Comparison of ENCODE assay signal across 12 mouse cellular contexts in genomic region chr16:32264225-32264624, GRCm38 (mm10). TPM values are rescaled to one million over a fixed set of nuclear protein-coding genes. Genes with fewer than 3 reads are reported as not detected.
DNase-seq lines count a peak whose midpoint lies in the region; ATAC-seq and TF ChIP-seq lines count a peak whose summit lies in the region.
"Not testable (repeated sequence)": the region's sequence is repeated elsewhere in the genome, so short reads cannot be mapped to it uniquely, and the experiment has no call there.
"Had no signal": no experiment of that assay in that cellular context is flagged by ENCODE, and none has a peak within 500 bp of the region (broad histone marks: within the 10 kb centered on the region; RNA-seq: fewer than 3 reads in every experiment).

No protein-coding gene starts in this region.

- not testable (repeated sequence) for ATAC-seq in lung, embryonic 14.5 days (ENCODE audit: insufficient read depth); neural tube, embryonic 11.5 days (ENCODE audit: insufficient read depth, low FRiP score, low TSS enrichment)

- not testable (repeated sequence) for H3K4me1 ChIP-seq in lung, embryonic 14.5 days (ENCODE audit: insufficient read depth); neural tube, embryonic 11.5 days (ENCODE audit: control insufficient read depth, insufficient read depth, low read length)

- H3K4me3 ChIP-seq in lung, embryonic 14.5 days (ENCODE audit: low read depth, low read length); neural tube, embryonic 11.5 days (ENCODE audit: low read depth, low read length): not testable (repeated sequence)

- H3K27me3 ChIP-seq in lung, embryonic 14.5 days (ENCODE audit: insufficient read depth, low read length); neural tube, embryonic 11.5 days (ENCODE audit: control insufficient read depth, insufficient read depth, low read length): not testable (repeated sequence)

- H3K36me3 ChIP-seq in lung, embryonic 14.5 days (ENCODE audit: insufficient read depth); neural tube, embryonic 11.5 days (ENCODE audit: control insufficient read depth, insufficient read depth, low read length): not testable (repeated sequence)

- peak; percentile 38; the same call in 1 of the 2 replicates for TF ChIP-seq CTCF in lung, embryonic 14.5 days (IDR thresholded peaks at IDR 0.05; ENCODE audit: low read depth)

- not testable (repeated sequence) for H3K9me3 ChIP-seq in lung, embryonic 14.5 days (ENCODE audit: low read depth, low read length); neural tube, embryonic 11.5 days (ENCODE audit: control insufficient read depth, low read length)

- intact Hi-C loops in heart, postnatal 14 days (cut with DNase I), result not testable (repeated sequence)

- H3K9ac ChIP-seq in lung, embryonic 14.5 days; neural tube, embryonic 11.5 days (ENCODE audit: low read length): not testable (repeated sequence)

- not testable (repeated sequence) for H3K27ac ChIP-seq in lung, embryonic 14.5 days (ENCODE audit: low read depth); neural tube, embryonic 11.5 days (ENCODE audit: low read depth, low read length)

- WGBS in lung, embryonic 14.5 days, result 91% methylated on average over 2 of the region's 2 CpGs
- WGBS in neural tube, embryonic 11.5 days, result 79% methylated on average over 2 of the region's 2 CpGs

- not testable (repeated sequence) for H3K4me2 ChIP-seq in lung, embryonic 14.5 days; neural tube, embryonic 11.5 days (ENCODE audit: low read depth)

- DNase-seq in CD4-positive, CD25-positive, alpha-beta regulatory T cell, adult 2 months (ENCODE audit: low read depth, low spot score), result peak; percentile 75
- peak; percentile 51 for DNase-seq in ZHBTc4 (ENCODE audit: low read depth, low spot score)
- peak; percentile 31 for DNase-seq in embryo, embryonic 10 days (ENCODE audit: low spot score)
- DNase-seq in heart, postnatal 14 days, result peak; percentile 13 to 27
- peak; percentile 20 to 33 for DNase-seq in kidney, postnatal 4 days
- DNase-seq in lung, embryonic 14.5 days, result peak; percentile 49
- peak; percentile 14 for DNase-seq in neural tube, embryonic 11.5 days (ENCODE audit: low spot score)
- DNase-seq in thymus, postnatal 4 days, result peak; percentile 63

RNA-seq across cellular contexts. Expression of gene Smco1, which starts 7.0 kb away (rescaled TPM):
- 10 to 100 TPM; 19.6 to 23.1 TPM for total RNA-seq in heart, postnatal 14 days (2021)
- not detected in 2 replicates for polyA plus RNA-seq in lung, embryonic 14.5 days (2014; fragmentation: Nextera tagmentation; extraction: Ambion mirVana)
- not detected in 2 replicates for polyA plus RNA-seq in neural tube, embryonic 11.5 days (2014; fragmentation: Nextera tagmentation; extraction: Ambion mirVana)
- total RNA-seq: ES-E14 had no signal
- polyA plus RNA-seq: embryonic facial prominence, embryonic 10.5 days; limb, embryonic 15.5 days; midbrain, embryonic 15.5 days had no signal

RNA-seq across cellular contexts. Expression of gene Rnf168, which starts 13.0 kb away (rescaled TPM):
- total RNA-seq in heart, postnatal 14 days (2021), result 10 to 100 TPM; 15.2 to 15.7 TPM
- polyA plus RNA-seq in lung, embryonic 14.5 days (2014; fragmentation: Nextera tagmentation; extraction: Ambion mirVana), result 32.3 and 36.1 TPM in 2 replicates
- 23.6 and 23.9 TPM in 2 replicates for polyA plus RNA-seq in neural tube, embryonic 11.5 days (2014; fragmentation: Nextera tagmentation; extraction: Ambion mirVana)

RNA-seq across cellular contexts. Expression of gene Wdr53, which starts 17.2 kb away (rescaled TPM):
- 1 to 10 TPM; 6.8 to 7.6 TPM for total RNA-seq in heart, postnatal 14 days (2021)
- 17.3 and 20.4 TPM in 2 replicates for polyA plus RNA-seq in lung, embryonic 14.5 days (2014; fragmentation: Nextera tagmentation; extraction: Ambion mirVana)
- 19.2 and 19.4 TPM in 2 replicates for polyA plus RNA-seq in neural tube, embryonic 11.5 days (2014; fragmentation: Nextera tagmentation; extraction: Ambion mirVana)

RNA-seq across cellular contexts. Expression of gene Fbxo45, which starts 17.3 kb away (rescaled TPM):
- 10 to 100 TPM; 12.9 to 13.3 TPM for total RNA-seq in heart, postnatal 14 days (2021)
- 19.9 and 23.9 TPM in 2 replicates for polyA plus RNA-seq in lung, embryonic 14.5 days (2014; fragmentation: Nextera tagmentation; extraction: Ambion mirVana)
- polyA plus RNA-seq in neural tube, embryonic 11.5 days (2014; fragmentation: Nextera tagmentation; extraction: Ambion mirVana), result 21.8 and 24.9 TPM in 2 replicates

Comparison
In these comparisons a context has a peak if more than half of its experiments do, and no peak if none do; other contexts are left out.
1. DNase-seq: peak in every context shown above with its lines; median percentile 75 in CD4-positive, CD25-positive, alpha-beta regulatory T cell, adult 2 months; 63 in thymus, postnatal 4 days; 51 in ZHBTc4; 49 in lung, embryonic 14.5 days; 31 in embryo, embryonic 10 days; 26 in kidney, postnatal 4 days; 20 in heart, postnatal 14 days; 14 in neural tube, embryonic 11.5 days.